Mouse (Mus musculus) CH12.LX (cell line): Measurements from ENCODE around the gene Tbc1d25. TPM values are rescaled to one million over a fixed set of nuclear protein-coding genes. Genes with fewer than 3 reads are reported as not detected.

Experiments
- DNase-seq: peaks from one replicate; pipeline ENCODE4 v3.0.0-alpha.2; 2013; ENCODE audit errors: extremely low read depth
- H3K27ac ChIP-seq: 2 replicates; pipeline ENCODE4 v1.5.1; 2012; ENCODE audit warnings: low read depth, mild to moderate bottlenecking, control low read depth, moderate library complexity; ENCODE audit not compliant: insufficient read depth
- H3K27me3 ChIP-seq: replicated peaks from 2 replicates; pipeline ENCODE3; 2012; ENCODE audit warnings: inconsistent platforms
- H3K36me3 ChIP-seq, 2 experiments: replicated peaks in 1 of 2; 2 replicates each; pipeline versions ENCODE3 to v1.6.1; 2012; ENCODE audit warnings: inconsistent platforms in 1 of 2, low read length in 1 of 2, mild to moderate bottlenecking in 1 of 2, mixed read lengths in 1 of 2, moderate library complexity in 1 of 2; ENCODE audit not compliant: control insufficient read depth in 1 of 2, insufficient read depth in 1 of 2
- H3K4me1 ChIP-seq, 2 experiments: 2 replicates each; pipeline ENCODE4 v1.6.1; 2012; ENCODE audit warnings: inconsistent platforms in 1 of 2, moderate library complexity in 1 of 2; ENCODE audit not compliant: insufficient read depth in 2 of 2, control insufficient read depth in 1 of 2
- H3K4me2 ChIP-seq: 2 replicates; pipeline ENCODE4 v1.6.1; 2012; ENCODE audit warnings: low read depth, mild to moderate bottlenecking, control low read depth; ENCODE audit not compliant: poor library complexity, insufficient read depth, severe bottlenecking
- H3K4me3 ChIP-seq, 3 experiments: fragments of 150-350 bp in 1 of 3; sonication (generic) in 1 of 3; replicated peaks in 1 of 3; 2 replicates each; pipeline versions ENCODE3 to v1.5.1; 2011 to 2012; ENCODE audit warnings: low read depth in 2 of 3, low read length in 2 of 3, mild to moderate bottlenecking in 2 of 3, moderate library complexity in 2 of 3, control low read depth in 1 of 3, improper control_type of control experiment in 1 of 3, inconsistent platforms in 1 of 3, mixed read lengths in 1 of 3; ENCODE audit not compliant: poor library complexity in 1 of 3
- H3K79me2 ChIP-seq: replicated peaks from 2 replicates; pipeline ENCODE4 v1.6.1; 2012; ENCODE audit warnings: mild to moderate bottlenecking, moderate library complexity; ENCODE audit not compliant: control insufficient read depth, poor library complexity, insufficient read depth, severe bottlenecking; ENCODE audit errors: extremely low read depth
- H3K9ac ChIP-seq: 2 replicates; pipeline ENCODE4 v1.6.1; 2012; ENCODE audit warnings: low read depth, mild to moderate bottlenecking, control low read depth, moderate library complexity; ENCODE audit not compliant: insufficient read depth
- H3K9me3 ChIP-seq: replicated peaks from 2 replicates; pipeline ENCODE3; 2012; ENCODE audit warnings: low read length, inconsistent platforms, mixed read lengths
- CHD1 ChIP-seq: IDR thresholded peaks from 2 replicates; pipeline ENCODE4 v1.6.1; 2012; ENCODE audit warnings: low read depth, low read length, improper control_type of control experiment, inconsistent platforms
- CTCF ChIP-seq, 2 experiments: IDR thresholded peaks in 1 of 2; conservative IDR thresholded peaks in 1 of 2; 2 replicates each; pipeline ENCODE4 v1.5.1; 2011 to 2012; ENCODE audit warnings: low read depth in 2 of 2, low read length in 2 of 2, improper control_type of control experiment in 1 of 2, inconsistent platforms in 1 of 2, mild to moderate bottlenecking in 1 of 2, moderate library complexity in 1 of 2
- ELF1 ChIP-seq: IDR thresholded peaks from 2 replicates; pipeline ENCODE4 v1.6.1; 2014; ENCODE audit warnings: low read depth, mild to moderate bottlenecking, inconsistent platforms, low read length, improper control_type of control experiment
- GABPA ChIP-seq: IDR thresholded peaks from 2 replicates; pipeline ENCODE4 v1.6.1; 2012; ENCODE audit warnings: low read depth, low read length, improper control_type of control experiment, inconsistent platforms; ENCODE audit not compliant: insufficient replicate concordance
- KAT2A ChIP-seq: IDR thresholded peaks from 2 replicates; pipeline ENCODE4 v1.6.1; 2012; ENCODE audit warnings: low read length, improper control_type of control experiment, inconsistent platforms; ENCODE audit not compliant: insufficient replicate concordance
- MAX ChIP-seq: IDR thresholded peaks from 2 replicates; pipeline ENCODE4 v1.6.1; 2011; ENCODE audit warnings: low read length, improper control_type of control experiment
- MXI1 ChIP-seq: IDR thresholded peaks from 2 replicates; pipeline ENCODE4 v1.6.1; 2011; ENCODE audit warnings: mild to moderate bottlenecking, low read depth, low read length, improper control_type of control experiment
- MYC ChIP-seq: IDR thresholded peaks from 2 replicates; pipeline ENCODE4 v1.6.1; 2011; ENCODE audit warnings: low read depth, mild to moderate bottlenecking, improper control_type of control experiment, low read length
- RAD21 ChIP-seq: IDR thresholded peaks from 2 replicates; pipeline ENCODE4 v1.6.1; 2011; ENCODE audit warnings: low read depth, mild to moderate bottlenecking, low read length, improper control_type of control experiment, moderate library complexity
- SIN3A ChIP-seq: IDR thresholded peaks from 2 replicates; pipeline ENCODE4 v1.6.1; 2012; ENCODE audit warnings: low read length, improper control_type of control experiment, inconsistent platforms
- SMC3 ChIP-seq: IDR thresholded peaks from 2 replicates; pipeline ENCODE4 v1.6.1; 2011; ENCODE audit warnings: low read depth, low read length, improper control_type of control experiment
- USF2 ChIP-seq: conservative IDR thresholded peaks from 2 replicates; pipeline ENCODE4 v1.6.1; 2011; ENCODE audit warnings: low read depth, low read length, improper control_type of control experiment
- dilution Hi-C: fragments of 300-500 bp; cut with MboI; formaldehyde crosslinking; loops from 2 replicates; pipeline ENCODE4 v1.14.3; 2020; ENCODE audit warnings: low sequenced_read_pairs; ENCODE audit not compliant: extremely low pct_unique_long_range_greater_than_20kb, extremely low pct_ligation_motif_present
- in situ Hi-C: fragments of 300-500 bp; cut with MboI; formaldehyde crosslinking; loops from 3 replicates; pipeline ENCODE4 v1.14.3; 2019; ENCODE audit warnings: low sequenced_read_pairs, low pct_ligation_motif_present, low pct_unique_long_range_greater_than_20kb, mixed read lengths
- polyA plus RNA-seq: library from polyadenylated mRNA; unstranded; fragments of >175 nt; gene quantifications from 2 replicates; pipeline ENCODE4 v1.2.1, GENCODE M21; 2012; ENCODE audit warnings: low read depth; ENCODE audit not compliant: insufficient read length
- total RNA-seq, 2 experiments: library from RNA; depleted of rRNA; stranded (reverse); fragments of 300-350 nt in 1 of 2; fragments of >200 nt in 1 of 2; gene quantifications; 2 replicates each; pipeline ENCODE4 v1.2.3; 2012 to 2014

Tbc1d25 gene
- total and polyA plus RNA-seq, 3 experiments: 2.4 to 10.2 (median 6.0) TPM

- in situ Hi-C loops (loop anchor here (25.0 kb wide), 1 partner anchor 212 kb away; the partner anchor contains the start of genes Gm10490, Gm10491 and Pcsk1n), dilution Hi-C loops (no loop called here)
- H3K9me3 ChIP-seq: no peaks in the 10 kb centered on the region
- no peaks in the 10 kb centered on the region for H3K79me2 ChIP-seq
- H3K27me3 ChIP-seq: no peaks in the 10 kb centered on the region
- no peak overlapping the region for H3K27ac ChIP-seq
- TF ChIP-seq USF2: no peak
- no peak for TF ChIP-seq CTCF (conservative IDR thresholded peaks at IDR 0.05 in 1 of 2, IDR thresholded peaks at IDR 0.05 in 1 of 2; ENCODE audit: low read depth in 2 of 2, low read length in 2 of 2)
- TF ChIP-seq KAT2A: no peak
- no peak for TF ChIP-seq CHD1
- TF ChIP-seq SIN3A: no peak
- TF ChIP-seq MXI1: no peak
- no peak for TF ChIP-seq MAX
- TF ChIP-seq ELF1: no peak
- TF ChIP-seq SMC3: no peak
- no peak for TF ChIP-seq GABPA
- no peak for DNase-seq
- peaks cover 30 to 53% of the 10 kb centered on the region in 2 experiments for H3K36me3 ChIP-seq
- no peak overlapping the region for H3K4me2 ChIP-seq
- H3K9ac ChIP-seq: no peak overlapping the region
- H3K4me1 ChIP-seq: no peaks in the 10 kb centered on the region
- no peak overlapping the region for H3K4me3 ChIP-seq
These were observed 52.0 kb downstream of the Tbc1d25 start for GRCm38 (mm10) chrX:8123821-8124470.

- no peak for DNase-seq
- TF ChIP-seq MYC: no peak
- no peak overlapping the region for H3K27ac ChIP-seq
- no peak overlapping the region for H3K9ac ChIP-seq
- H3K79me2 ChIP-seq: no peaks in the 10 kb centered on the region
- in situ Hi-C loops (loop anchor here (25.0 kb wide), 1 partner anchor 205 kb away; the partner anchor contains the start of genes Gm10490, Gm10491 and Pcsk1n), dilution Hi-C loops (no loop called here)
- H3K36me3 ChIP-seq: peaks cover 0 to 5% of the 10 kb centered on the region in 2 experiments
- H3K4me2 ChIP-seq: no peak overlapping the region
- no peaks in the 10 kb centered on the region for H3K27me3 ChIP-seq
- no peaks in the 10 kb centered on the region for H3K9me3 ChIP-seq
- no peaks in the 10 kb centered on the region for H3K4me1 ChIP-seq
- no peak overlapping the region for H3K4me3 ChIP-seq
These were observed 58.7 kb downstream of the Tbc1d25 start for GRCm38 (mm10) chrX:8117264-8117663.

GRCm38 (mm10) chrX:8115275-8115674, 60.7 kb downstream of the Tbc1d25 start:
- Histone ChIP-seq H3K4me1 (no peaks in the 10 kb centered on the region), H3K4me2 (no peak overlapping the region), H3K4me3 (no peak overlapping the region), H3K27me3 (no peaks in the 10 kb centered on the region), H3K36me3 (peaks cover 0 to 5% of the 10 kb centered on the region in 2 experiments), H3K27ac (no peak overlapping the region), H3K9ac (no peak overlapping the region), H3K79me2 (no peaks in the 10 kb centered on the region), H3K9me3 (no peaks in the 10 kb centered on the region)
- TF ChIP-seq RAD21: peak; percentile 24
- TF ChIP-seq MAX: no peak
- TF ChIP-seq CTCF (conservative IDR thresholded peaks at IDR 0.05 in 1 of 2, IDR thresholded peaks at IDR 0.05 in 1 of 2; ENCODE audit: low read depth in 2 of 2, low read length in 2 of 2): no peak
- no peak for TF ChIP-seq MYC
- DNase-seq: no peak
- dilution Hi-C loops: no loop called here
- in situ Hi-C loops: loop anchor here (25.0 kb wide), 1 partner anchor 203 kb away; the partner anchor contains the start of genes Gm10490, Gm10491 and Pcsk1n
